Mouse (Mus musculus) heart, postnatal 36 days (tissue): ENCODE data around the gene Zbtb16. TPM values are rescaled to one million over a fixed set of nuclear protein-coding genes. Genes with fewer than 3 reads are reported as not detected.

ENCODE experiments used
- DNase-seq, 2 experiments: peaks; one replicate each; pipeline ENCODE4 v3.0.0; 2021 to 2022
- intact Hi-C: fragments of 180-260 bp; cut with DNase I; formaldehyde crosslinking; loops from one replicate; pipeline ENCODE4 v1.15.1; 2025
- total RNA-seq, 2 experiments: library from RNA; stranded (reverse); gene quantifications; 2 replicates each; pipeline ENCODE4 v1.2.3; 2021

The Zbtb16 gene
- total RNA-seq, 2 experiments from 2014 or later, result 118 to 222 TPM

DNA sequence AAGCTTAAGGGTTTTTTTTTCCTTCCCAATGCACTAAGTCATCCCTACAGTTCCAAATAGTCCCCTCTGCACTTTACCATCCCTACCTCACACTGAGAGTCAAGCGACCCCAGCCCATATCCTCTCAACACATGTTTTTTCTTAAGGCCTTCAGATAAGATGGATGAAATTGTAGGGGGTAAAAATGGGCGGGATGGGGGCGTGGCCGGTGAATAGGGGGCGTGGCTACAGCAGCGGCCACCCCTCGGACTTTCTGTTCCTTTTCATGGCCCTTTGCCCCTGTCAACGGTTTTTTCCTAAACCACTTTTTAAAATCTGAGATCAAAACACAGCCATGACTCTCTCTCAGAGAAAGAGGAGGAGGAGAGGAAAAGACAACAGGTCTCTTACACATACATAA lies 181.3 kb downstream of the Zbtb16 start:
- intact Hi-C loops, result loop anchor here (5.0 kb wide), 1 partner anchor 48 kb away; no protein-coding TSS in a partner anchor
- DNase-seq, result no peak

GRCm38 (mm10) chr9:48653399-48654070 lies 182.5 kb downstream of the Zbtb16 start:
- DNase-seq, result no peak
- intact Hi-C loops, result no loop called here

- DNase-seq, result no peak
- intact Hi-C loops, result no loop called here
These were observed 184.0 kb downstream of the Zbtb16 start for GRCm38 (mm10) chr9:48652026-48652425.

DNA sequence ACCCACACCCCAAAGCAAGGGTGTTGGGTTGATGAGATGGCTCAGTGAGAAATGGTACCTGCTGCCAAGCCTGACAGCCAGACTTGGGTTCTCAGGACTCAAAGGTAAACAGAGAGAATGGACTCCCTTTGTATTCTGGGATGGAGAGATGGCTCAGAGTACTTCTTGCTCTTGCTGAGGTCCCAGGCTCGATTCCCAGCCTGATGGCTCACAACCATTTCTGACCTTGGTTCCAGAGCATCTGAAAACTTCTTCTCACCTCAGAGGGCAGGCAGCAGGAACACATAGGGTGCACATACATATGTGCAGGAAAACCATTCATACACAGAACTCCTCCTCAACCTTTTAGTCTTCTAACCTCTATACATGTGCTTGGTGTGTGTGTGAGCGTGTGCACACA lies 185.2 kb downstream of the Zbtb16 start:
- DNase-seq, result no peak
- intact Hi-C loops, result no loop called here

DNA sequence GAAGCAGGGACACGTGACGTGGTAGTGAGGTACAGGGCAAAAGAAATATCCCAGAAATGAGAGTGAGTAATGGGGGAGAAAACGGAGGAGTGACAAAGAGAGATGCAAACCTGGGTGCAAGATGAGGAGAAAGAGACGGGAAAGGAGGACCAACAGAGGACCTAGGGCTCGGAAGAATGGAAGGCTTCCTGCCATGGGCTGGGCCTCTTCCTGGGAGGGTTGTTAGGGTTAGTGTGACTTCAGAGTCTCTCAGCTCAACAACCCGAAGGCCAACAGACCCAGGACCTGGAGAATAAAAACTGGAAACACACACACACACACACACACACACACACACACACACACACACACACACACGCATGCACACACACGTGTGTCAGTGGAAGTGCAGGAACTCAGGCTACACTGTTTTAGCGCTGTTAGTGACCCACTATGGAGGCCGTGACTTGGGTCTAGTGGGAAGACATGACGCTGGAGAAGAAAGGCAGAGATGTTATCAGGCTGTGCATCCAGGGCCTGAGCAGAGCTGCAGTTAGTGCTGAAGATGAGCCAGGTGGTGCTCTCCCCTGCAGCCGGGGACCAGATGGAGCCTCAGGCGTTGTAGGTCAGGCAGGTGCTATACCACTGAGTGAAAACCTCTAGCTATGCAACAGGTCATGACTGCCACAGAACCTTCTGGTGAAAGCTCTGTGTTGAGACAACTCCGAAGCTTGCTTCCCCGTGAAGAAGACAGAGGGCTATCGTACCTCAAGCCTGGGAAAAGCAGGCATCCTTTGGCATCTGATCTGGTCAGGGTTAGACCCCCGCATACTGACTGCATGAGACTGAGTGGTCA lies 186.0 kb downstream of the Zbtb16 start:
- DNase-seq, result peak; percentile 28 to 42
- intact Hi-C loops, result loop anchor here (1.0 to 5.0 kb wide), 5 partner anchors 57 to 402 kb away; partner anchors contain the start of gene Zbtb16

- DNase-seq, result peak; percentile 64 to 82
- intact Hi-C loops, result loop anchor here (1.0 to 5.0 kb wide), 5 partner anchors 58 to 403 kb away; partner anchors contain the start of gene Zbtb16
These were observed 186.8 kb downstream of the Zbtb16 start for GRCm38 (mm10) chr9:48649098-48649766.

- peak in 1 of 2 experiments; percentile 23 for DNase-seq
- intact Hi-C loops, result loop anchor here (1.0 to 5.0 kb wide), 5 partner anchors 59 to 404 kb away; partner anchors contain the start of gene Zbtb16
These were observed 187.5 kb downstream of the Zbtb16 start for GRCm38 (mm10) chr9:48648285-48649097.

DNA sequence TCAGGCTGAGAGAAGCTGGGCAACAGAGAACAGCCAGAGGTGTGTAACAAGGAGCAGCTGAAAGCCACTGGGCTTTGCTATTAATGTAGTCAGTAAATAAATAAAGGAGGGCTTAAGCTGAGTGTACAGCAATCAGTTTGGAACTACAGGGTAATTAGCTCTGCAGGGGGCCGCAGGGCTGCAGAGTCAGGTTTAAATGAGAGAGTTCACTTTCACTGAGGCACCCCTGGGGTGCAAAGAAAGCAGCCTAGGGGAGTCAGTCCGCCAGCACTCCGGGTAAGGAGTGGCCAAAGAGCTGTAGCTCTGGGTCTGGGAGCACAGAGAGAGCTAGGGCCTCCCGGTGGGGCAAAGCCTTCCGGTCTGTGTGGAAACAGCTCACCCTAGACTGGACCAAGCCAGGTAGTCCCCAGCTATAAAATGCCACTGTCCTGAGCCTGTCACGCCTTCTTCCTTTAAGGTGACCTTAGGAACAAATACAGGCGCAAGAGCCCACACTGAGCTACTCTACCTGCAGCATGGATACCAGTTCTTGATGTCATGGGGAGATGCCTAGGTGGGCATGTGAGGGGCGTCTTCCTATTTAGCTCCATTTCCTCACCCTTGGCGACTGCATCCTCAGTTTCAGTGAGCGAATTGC lies 188.3 kb downstream of the Zbtb16 start:
- intact Hi-C loops, result loop anchor here (2.0 to 5.0 kb wide), 3 partner anchors 60 to 405 kb away; no protein-coding TSS in a partner anchor
- DNase-seq, result peak; percentile 21 to 47

- peak; percentile 39 to 58 for DNase-seq
- intact Hi-C loops, result loop anchor here (1.0 to 5.0 kb wide), 6 partner anchors 60 to 405 kb away; no protein-coding TSS in a partner anchor
These were observed 189.0 kb downstream of the Zbtb16 start for GRCm38 (mm10) chr9:48646781-48647647.

- peak; percentile 71 to 83 for DNase-seq
- intact Hi-C loops, result loop anchor here (1.0 to 5.0 kb wide), 6 partner anchors 61 to 406 kb away; no protein-coding TSS in a partner anchor
These were observed 189.8 kb downstream of the Zbtb16 start for GRCm38 (mm10) chr9:48646251-48646650.

DNA sequence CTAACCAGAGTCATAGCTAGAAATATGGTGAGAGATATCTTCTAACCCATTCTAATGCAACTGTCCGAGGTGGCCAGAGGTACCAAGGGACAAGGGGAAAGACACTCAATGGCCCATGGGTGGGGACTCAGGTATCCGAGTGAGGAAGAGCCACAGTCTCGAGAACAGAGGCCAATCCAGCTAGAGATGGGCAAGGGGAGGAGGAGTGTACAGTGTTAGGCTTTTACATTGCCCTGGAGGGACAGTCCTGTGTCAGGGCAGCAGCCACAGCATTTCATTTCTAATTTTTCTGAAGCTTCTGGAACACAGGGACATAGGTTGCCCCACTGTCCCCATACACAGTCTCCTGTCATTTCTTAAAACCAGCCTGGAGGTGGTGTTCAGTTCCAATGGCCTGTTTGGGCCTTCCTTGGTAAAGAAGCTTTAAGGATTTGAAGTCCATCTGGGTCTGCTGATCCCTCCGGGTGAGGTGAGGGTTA lies 190.3 kb downstream of the Zbtb16 start:
- no peak for DNase-seq
- intact Hi-C loops, result loop anchor here (1.0 to 5.0 kb wide), 6 partner anchors 62 to 407 kb away; no protein-coding TSS in a partner anchor

DNA sequence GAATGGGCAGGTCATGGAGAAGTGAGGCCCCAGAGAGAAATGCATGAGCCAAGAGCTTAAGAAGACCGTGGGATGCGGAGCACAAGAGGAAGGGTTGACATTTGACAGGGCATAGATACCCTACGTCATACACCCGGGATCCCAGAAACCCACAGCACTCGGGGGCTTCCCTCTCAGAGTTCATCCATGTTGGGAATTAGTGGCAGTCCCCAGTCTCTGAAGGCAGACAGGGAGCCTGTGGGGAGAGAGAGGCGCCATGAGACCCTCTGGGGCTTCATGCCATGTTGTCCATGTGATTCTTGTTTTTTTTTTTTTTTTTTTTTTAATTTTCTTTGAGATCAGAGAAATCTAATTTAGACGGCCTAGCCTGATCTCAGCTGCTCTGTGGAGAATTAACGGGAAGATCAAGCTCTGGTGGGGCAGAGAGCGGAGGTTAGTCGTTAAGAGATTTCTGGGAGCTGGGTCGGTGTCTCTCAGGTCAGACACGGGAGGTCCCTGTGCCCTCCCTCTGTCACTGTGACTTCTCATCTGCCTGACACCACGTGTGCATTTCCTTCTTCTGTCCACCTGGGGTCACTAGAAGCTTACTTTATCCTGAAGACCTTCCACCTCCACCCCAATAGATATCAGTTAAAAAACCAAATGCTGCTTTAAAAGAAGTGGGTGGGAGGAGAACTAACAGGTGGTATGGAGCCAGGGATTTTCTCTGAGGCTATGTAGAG lies 190.9 kb downstream of the Zbtb16 start:
- intact Hi-C loops, result loop anchor here (5.0 kb wide), 2 partner anchors 62 to 407 kb away; no protein-coding TSS in a partner anchor
- DNase-seq, result peak; percentile 31 to 58

- intact Hi-C loops, result no loop called here
- DNase-seq, result no peak
These were observed 191.6 kb downstream of the Zbtb16 start for GRCm38 (mm10) chr9:48644376-48644775.

DNA sequence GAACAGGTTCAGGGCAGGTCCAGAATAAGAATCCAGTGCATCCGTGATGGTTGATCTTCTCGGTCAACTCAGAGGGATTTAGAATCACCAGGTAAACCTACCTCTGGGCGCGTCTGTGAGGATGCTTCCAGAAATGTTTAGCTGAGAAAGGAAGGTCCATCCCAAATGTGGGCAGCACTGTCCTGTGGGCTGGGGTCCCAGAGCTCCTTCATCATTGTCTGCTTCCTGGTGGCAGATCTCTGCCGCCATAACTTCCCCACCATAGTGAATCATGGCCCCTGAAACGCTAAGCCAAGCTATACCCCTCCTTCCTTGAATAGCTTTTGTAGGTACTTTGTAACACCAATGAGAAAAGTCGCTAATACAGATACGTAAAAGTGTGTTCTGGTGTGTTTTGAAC lies 194.4 kb downstream of the Zbtb16 start:
- intact Hi-C loops, result no loop called here
- no peak for DNase-seq

- intact Hi-C loops, result no loop called here
- no peak for DNase-seq
These were observed 195.1 kb downstream of the Zbtb16 start for GRCm38 (mm10) chr9:48640881-48641280.

GRCm38 (mm10) chr9:48638176-48638803 lies 197.7 kb downstream of the Zbtb16 start:
- DNase-seq, result no peak
- intact Hi-C loops, result no loop called here

DNA sequence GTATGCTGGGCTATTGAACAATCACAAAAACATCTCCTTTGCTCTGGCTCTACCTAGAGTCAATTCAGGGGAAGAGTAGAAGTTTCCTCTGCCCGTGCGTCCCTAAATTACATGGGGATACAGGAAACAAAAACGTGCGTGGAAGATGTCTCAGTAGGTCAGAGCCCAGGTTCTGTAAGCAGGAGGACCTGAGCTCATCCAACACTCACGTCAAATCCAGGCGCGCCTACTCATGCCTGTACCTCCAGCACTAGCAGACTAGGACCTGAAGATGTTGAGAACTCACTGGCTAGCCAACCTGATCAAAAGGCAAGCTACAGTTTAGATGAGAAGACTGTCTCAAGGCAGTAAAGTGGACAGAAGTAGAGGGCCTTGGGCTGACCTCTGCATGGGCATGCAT lies 198.9 kb downstream of the Zbtb16 start:
- intact Hi-C loops, result no loop called here
- no peak for DNase-seq
